Mouse (Mus musculus) left cerebral cortex, postnatal 14 days (tissue): Measurements from ENCODE around the gene Grb10. TPM values are rescaled to one million over a fixed set of nuclear protein-coding genes. Genes with fewer than 3 reads are reported as not detected.

ENCODE experiments used
- DNase-seq, 2 experiments: peaks; one replicate each; pipeline ENCODE4 v3.0.0; 2021 to 2022; ENCODE audit warnings: low spot score in 2 of 2, mixed read lengths in 1 of 2
- intact Hi-C: fragments of 180-260 bp; cut with DNase I; formaldehyde crosslinking; loops from one replicate; pipeline ENCODE4 v1.15.1; 2025
- total RNA-seq, 2 experiments: library from RNA; stranded (reverse); gene quantifications; 2 replicates each; pipeline ENCODE4 v1.2.3; 2021

The Grb10 gene
- total RNA-seq, 2 experiments from 2014 or later, result 43.3 to 45.1 TPM

DNA sequence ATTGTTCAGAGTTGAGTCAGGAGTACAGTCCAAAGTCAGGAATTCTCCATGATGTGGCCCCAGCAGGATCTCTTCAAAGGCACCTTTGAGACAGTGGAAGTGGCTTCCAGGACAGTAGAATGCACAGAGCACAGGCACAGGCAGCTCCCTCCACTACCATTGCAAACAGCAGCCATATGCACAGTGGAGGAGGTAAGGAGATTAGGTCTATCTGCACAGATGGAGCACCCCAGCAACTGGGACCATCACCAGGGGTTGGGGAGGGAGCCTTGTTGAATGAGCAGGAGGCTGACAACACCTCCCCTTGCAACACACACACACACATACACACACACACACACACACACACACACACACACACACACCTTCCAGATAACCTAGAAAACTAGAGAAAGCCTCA is 146.7 kb downstream of the Grb10 start:
- no peak for DNase-seq
- intact Hi-C loops, result no loop called here

DNA sequence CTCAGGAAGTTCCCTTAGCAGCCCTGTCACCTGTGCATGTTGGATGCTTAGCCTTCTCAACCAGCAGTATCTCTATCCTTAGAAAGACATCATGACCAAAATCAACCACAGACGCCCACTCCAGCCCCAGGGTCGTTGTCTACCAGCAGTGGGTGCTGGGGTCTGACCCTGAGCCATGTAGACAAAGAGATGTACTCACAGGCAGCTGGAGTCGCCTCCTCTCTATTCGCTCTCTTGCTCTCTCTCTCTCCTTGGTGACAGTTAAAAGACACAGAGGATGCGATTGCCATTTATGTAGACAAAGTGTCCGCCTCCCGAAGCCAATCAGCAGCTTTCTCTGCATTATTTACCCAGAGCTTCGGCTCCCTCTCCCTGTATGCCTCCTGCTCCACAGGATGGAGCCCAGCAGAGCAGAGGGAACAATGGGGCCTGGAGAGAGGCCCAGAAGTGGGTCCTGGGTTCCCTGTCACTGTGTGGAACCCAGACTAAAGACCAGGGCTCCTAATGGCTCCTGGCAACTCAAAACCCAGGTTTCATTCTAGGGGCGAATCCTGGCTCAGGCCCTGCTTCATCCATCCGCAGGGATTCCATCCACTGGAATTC is 148.2 kb downstream of the Grb10 start:
- intact Hi-C loops, result no loop called here
- no peak for DNase-seq

DNA sequence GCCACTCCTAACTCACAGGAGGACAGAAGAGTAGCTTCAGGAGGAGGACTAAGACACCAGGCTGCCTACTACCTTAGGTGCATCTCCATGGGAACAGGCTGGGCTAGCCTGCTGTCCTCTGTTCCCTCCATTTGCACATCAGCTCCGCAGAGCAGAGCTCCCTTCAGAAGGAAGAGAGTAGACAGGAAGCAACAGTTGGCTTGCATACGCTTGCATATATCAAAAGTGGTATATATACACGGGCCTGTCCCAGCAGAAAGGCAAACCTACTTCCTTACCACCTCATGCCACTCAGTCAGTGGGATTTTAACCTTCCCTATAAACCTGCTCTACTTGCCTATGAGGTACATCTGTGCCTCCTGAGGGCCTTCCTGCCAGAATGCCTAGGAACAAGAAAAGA is 149.8 kb downstream of the Grb10 start:
- no peak for DNase-seq
- intact Hi-C loops, result no loop called here

GRCm38 (mm10) chr11:11888051-11888450 is 150.4 kb downstream of the Grb10 start:
- DNase-seq, result no peak
- intact Hi-C loops, result no loop called here

GRCm38 (mm10) chr11:11886403-11886998 is 152.0 kb downstream of the Grb10 start:
- intact Hi-C loops, result no loop called here
- DNase-seq, result no peak

DNA sequence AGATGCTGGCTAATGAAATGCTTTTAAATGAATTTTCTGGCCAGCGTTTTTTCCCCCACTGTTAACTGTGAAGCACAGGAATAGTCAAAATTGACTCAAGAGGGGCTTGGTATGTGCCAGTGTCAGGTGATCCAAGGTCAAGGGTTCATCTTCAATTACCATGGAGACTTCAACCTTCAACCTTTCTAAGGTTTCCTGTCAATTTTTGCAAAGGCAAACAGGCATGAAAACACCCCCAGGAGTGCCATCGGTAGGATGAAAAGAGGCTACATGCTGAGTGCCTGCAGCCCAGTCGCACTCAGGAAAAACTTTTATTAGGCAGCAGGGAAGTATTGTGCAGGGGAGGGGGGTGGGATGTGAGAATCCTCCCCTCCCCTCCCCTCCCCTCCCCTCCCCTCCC is 152.6 kb downstream of the Grb10 start:
- intact Hi-C loops, result no loop called here
- no peak for DNase-seq

DNA sequence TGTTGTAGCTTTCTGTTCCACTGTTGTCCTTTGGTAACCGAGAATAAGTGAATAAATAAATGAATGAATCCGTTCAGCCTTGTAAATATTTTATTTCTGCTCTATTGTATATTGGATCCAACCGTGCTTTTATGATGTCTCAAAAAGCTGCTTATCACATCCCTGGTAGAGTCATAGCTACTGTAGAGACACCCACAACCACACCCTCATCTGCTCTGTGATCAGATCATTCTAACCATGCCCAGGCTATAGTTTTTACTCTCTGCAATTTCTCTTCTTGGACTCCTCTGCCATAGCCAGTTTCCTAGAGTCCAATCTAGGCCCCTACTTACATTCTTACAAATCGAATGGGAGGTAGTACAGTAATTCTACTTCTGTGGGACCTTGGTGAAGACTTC is 153.2 kb downstream of the Grb10 start:
- intact Hi-C loops, result no loop called here

GRCm38 (mm10) chr11:11884533-11885245 is 153.8 kb downstream of the Grb10 start:
- no peak for DNase-seq
- intact Hi-C loops, result no loop called here

More for the DNA sequence above, 153.2 kb downstream of the Grb10 start:
- no peak for DNase-seq

DNA sequence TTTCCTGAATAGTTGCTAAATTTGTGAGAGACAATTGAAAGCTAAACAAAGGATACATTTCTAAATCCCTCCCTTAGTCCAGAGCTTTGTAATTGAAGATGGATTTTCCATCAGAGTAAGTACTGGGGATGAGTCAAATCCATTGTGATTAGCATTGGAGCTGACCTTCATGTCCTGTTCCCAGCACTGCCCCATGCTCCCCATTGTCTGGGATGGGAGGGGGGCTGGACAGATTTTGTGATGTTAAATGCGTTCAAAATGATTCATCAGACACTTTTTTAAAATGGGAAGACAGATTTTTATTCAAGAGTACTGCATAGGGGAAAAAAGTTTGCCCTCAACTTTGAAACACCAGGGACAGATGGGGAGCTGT is 156.7 kb downstream of the Grb10 start:
- intact Hi-C loops, result no loop called here
- no peak for DNase-seq

GRCm38 (mm10) chr11:11881026-11881782 is 157.3 kb downstream of the Grb10 start:
- intact Hi-C loops, result no loop called here

More at GRCm38 (mm10) chr11:11881026-11881782, 157.3 kb downstream of the Grb10 start:
- DNase-seq, result no peak

Other genes starting within 250 kb of the Grb10 start
- under 1 TPM; 0.70 to 0.81 TPM for gene Fignl1, start 229.7 kb downstream of the Grb10 start, total RNA-seq
- 1 to 10 TPM; 5.1 to 5.4 TPM for gene Ddc, start 140.5 kb downstream of the Grb10 start, total RNA-seq